Mouse (Mus musculus) mesoderm, embryonic 11.5 days (tissue): ENCODE measurements around the gene Cyth1.

Source experiments
- DNase-seq: peaks from one replicate; pipeline ENCODE4 v3.0.0-alpha.2; 2012; ENCODE audit warnings: low read depth, low spot score

Cyth1 gene

DNA sequence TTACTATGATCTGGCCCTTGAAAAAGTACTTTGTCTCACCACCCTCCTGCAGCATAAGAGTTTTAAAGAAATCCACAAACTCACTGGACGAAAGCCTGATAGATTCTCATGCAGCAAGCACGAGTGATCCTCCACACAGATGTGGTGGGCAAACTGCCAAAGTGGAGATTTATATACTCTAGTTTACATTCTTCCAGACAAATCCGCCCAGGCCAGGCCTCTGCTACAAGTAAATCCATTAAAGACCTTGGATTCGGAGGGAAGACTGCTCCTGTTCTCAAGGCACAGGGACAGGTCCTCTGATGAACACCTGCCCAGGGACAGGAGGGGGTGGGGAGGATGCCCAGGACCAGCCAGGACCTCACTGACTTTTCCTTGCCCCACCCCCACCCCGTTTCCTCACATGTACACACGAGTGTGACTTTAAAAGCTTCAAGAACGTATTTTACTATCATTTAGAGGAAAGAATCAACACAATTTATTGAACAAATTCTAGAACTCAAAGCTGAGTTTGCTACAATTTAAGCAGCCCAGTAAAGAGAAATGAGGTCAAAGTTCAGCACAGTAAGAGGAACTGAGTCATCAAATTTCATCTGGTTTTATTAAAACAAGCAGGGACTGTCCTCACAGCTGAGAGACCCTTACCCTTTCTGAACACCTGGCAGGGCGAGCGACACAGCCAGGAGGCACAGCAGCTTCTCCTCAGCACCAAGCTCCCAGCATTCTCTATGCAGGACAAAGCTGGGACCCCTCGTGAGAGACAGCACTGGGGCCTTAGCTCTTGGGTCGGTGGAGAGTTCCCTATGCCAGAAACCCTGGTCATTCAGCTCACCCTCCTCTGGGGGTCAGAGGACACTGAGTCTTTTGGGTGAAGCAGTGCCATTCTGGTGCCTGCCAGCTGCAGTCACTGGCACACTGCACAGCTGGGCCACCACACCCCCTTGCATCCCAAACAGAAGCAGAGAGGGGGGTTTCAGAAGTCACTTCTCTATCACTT, 47.3 kb downstream of the Cyth1 start:
- peak; percentile 63 for DNase-seq

DNA sequence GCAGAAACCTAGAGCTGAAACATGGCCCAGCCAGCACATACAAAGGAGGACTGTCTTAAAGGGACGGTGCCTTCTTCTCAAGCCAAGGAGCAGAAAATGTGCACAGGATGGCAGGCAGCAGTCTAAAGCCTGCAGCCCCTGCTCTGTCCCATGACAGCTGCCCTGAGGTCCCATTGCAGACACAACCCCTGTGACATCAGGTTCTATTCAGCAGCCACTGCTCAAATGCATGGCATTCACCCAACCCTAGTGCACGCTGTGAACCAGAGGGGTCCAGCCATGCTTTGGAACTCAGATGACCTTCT, 50.1 kb downstream of the Cyth1 start:
- peak; percentile 45 for DNase-seq

DNA sequence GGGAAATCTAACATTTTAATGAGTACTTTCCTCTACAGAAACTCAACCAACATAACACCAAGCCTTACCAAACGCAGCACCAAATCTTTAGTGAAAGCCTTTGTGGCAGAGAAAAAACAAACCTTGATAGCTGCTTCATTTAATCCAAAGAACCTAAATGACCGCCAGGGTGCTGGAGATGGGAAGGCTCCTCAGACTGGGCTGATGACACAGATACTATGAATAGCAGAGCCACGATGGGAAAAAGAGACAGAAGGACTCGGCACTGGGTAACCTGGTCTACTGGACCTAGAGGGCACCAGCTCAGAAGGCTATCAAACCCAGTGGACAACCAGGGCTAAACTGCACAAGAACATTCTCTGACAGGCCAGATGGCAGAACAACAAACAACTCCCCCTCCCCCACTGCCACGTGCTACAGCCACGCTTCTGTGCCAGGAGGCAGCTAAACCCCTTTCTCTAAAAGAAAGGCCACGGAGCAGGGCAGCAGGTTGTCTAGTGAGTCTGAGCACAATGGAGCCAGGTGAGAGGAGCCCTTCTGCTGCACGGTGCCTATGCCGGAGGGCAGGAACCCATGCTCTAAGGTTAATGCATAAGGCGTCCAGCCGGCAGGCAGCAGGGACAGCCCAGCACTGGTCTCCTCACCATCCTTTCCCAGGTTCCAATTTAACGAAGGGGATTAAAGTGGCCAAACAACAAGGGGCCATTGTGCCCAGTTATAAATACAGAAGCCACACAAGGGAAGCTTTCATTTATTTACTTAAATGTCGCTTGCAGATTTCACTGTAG, 50.7 kb downstream of the Cyth1 start:
- DNase-seq, result peak; percentile 51

DNA sequence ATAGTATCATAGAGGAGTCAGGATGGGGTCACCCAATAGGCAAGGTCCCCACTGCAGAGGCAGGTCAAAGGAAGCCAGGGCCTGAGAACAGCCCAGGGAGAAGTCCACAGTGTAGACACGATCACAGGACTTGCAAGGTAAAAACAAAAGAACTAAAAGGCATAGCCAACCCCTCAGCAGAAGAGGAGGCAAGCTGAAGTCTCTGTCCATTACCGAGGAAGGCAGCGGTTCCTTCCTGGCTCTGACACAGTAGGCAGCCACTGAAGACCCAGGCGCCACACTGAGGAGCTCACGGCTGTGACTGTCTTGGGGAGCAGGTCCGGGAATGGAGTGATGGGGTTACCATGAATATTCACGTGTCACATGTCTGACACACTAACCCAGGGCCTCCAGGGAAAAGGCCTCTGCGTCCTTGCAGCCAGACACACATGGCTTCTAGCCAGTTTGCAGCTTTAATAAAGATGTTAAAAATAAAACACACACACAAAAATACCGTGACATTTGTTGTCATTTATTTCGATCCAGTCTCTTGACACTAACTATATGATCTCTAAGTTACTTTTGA, 51.5 kb downstream of the Cyth1 start:
- no peak for DNase-seq

DNA sequence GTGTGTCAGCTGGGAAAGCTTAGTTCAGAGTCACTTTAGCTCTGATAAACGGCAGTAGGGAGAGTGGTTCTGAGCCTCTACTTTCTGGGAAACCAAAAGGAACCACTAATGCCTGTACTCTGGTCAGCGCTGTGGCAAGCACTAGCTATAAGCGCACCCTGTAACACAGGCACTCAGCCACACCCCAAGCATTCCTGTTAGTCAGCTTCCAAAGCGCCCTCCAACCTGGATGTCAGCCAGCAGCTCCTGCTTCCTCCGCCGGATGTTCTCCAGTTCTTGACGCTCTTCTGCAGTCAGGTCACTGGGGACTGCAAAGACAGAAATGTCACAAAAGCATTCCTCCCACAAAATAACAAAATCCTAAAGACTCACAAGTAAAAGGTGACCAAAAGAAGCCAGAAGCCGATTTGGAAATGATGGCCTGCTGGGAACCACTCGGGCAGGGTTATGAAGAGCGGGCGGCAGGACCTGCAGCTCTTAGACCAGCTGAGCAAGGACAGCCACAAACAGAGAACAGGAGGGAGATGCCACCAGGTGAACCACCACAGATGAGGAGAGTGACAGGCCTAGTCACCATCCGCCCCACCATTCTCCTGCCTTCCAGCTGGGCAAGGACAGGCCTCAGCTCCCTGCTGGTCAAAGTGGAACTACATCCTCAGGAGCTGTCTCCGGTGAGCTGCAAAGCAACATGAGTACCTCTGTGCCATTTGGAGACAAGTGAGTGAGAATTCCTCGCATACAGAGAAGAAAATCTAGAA, 54.8 kb downstream of the Cyth1 start:
- no peak for DNase-seq

DNA sequence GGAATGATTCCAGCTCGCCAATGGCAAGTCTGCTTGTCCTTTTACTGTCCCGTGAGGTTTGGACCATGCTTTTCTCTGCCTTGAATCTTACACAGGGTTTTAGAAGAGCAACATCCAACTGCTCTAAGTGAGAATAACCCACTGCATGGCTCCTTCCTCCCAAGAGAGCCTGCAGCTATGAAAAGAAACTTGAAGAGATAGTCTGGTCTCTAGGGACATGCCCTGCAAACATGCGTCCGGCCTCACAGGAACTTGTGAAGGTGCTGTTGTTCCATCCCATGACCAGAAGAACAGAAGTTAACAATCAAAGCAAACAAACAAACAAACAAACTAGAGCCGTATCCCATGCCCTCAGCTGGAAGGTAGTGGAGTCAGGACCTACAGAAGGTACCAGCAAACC, 55.4 kb downstream of the Cyth1 start:
- no peak for DNase-seq

DNA sequence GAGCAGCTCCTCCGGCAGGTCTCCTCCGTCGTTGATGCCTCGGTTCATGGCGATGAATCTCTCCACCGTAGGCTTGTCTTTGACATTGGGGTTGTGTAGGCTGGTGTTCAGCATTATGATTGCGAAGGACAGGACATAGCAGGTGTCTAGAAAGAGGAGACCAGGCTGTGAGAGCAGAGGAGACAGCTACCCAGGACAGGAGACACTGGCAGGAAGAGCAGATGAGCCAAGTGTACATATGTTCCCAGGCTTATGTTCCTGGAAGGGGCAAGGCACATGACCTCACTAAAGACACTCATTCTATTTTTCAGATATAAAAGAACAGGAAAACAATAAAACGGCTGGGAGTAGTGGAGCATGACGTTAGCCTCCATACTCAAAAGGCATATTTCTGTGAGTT, 65.6 kb downstream of the Cyth1 start:
- no peak for DNase-seq

DNA sequence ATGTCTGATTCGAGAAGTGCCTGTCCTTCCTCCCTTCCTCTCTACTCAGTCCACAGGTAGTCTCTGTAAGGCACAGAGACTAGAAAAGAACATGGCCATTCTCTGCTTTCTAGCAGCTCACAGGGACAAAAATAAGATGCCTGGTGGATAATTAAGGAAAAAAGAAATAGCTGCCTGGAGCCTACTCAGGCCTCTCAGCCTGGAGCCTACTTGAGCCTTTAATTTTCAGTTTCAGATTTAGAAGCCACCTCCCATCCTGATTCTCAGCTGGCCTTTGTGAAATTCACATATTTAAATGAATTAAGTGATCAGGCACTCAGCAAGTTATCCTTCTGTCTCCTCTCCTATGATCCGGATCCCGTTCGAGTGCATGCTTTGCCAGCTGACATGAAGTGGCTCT, 66.0 kb downstream of the Cyth1 start:
- DNase-seq, result no peak

DNA sequence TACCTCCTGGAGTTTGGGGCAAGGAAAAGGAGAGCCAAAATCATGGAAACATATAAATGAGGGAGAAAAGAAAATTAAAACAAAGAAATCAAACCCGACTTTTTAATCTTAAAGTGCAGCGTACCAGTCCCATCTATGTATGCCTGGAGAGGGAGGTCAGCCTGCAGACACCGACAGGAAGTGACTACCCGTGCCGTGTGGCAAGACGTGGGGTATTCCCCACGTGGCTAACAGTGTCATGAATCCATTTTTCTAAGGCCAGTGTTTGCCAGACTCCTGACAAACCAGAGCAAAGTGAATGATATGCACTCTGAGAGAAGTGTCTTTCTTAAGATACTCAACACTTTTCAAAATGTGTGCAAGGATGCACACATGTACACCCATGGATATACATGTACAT, 68.2 kb downstream of the Cyth1 start:
- no peak for DNase-seq

DNA sequence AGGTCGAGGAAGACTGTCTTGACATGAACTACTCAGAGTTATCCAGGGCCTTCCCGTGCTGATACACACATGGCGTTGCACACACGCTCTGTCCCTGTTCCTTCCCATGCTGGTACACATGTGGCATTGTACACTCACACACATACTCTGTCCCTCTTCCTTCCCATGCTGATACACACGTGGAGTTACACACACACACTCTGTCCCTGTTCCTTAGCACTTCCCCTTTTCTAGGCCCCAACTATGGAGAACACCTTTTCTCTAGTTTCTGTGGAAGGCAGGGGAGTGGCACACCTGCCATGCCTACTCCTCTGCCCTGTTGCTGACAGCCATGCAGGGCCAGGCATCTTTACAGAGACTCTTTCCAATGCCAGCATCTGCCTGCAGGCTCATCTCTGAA, 70.2 kb downstream of the Cyth1 start:
- DNase-seq, result no peak

DNA sequence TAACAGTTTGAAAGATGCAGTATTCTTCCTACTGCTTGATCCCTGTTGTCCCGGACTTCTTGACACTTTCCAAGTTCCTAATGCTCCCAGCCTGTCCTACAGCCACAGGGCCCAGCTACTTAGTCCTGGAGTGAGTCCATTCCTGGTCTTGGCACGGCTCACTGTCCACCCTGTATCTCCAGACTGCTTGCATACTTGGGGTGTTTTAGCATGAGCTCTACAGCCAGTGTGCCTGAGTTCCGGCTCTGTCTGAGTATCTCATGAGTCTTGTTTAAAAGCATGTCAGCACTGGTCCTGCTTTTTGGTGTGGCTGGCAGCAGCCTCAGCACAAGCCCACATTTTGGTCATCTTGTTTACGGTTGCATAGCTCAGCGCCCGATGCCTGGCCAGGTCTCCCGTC, 73.6 kb downstream of the Cyth1 start:
- DNase-seq, result no peak

DNA sequence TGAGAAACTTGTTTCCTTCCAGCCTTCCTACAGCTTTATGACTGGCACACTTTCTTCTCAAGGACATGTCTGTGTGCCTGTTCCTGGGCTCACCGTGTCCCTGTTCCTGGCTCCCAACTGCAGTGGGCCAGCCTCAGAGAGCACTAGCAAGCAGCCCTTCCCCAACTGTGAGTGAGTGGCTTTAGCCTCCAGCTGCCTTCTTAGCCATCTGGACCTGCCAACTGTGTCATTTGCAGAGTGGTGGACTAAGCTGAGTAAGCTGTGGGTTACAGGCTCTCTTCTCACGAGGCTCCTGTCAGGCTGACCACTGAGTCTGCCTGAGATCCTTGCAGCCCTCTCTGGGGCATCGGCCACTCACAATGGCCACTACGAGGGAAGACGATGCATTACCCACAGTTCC, 75.6 kb downstream of the Cyth1 start:
- DNase-seq, result no peak

DNA sequence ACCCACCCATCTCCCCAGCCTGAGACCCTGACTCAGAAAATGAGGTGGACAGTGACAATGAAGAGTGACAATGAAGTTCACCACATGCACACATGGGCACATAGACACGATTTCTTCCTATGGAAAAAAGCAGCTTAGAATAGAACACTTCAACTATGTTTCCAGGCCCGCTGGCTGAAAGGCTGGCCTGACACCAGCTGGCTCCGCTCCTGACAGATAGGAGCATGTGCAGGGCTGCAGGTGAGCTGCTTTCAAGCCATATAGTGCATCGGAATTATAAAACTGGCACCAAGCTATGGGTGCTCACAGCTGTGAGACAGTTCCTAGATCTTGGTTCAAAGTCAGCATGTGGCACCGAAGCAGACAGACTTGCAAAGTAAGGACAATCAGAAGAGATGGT, 78.1 kb downstream of the Cyth1 start:
- DNase-seq, result no peak

DNA sequence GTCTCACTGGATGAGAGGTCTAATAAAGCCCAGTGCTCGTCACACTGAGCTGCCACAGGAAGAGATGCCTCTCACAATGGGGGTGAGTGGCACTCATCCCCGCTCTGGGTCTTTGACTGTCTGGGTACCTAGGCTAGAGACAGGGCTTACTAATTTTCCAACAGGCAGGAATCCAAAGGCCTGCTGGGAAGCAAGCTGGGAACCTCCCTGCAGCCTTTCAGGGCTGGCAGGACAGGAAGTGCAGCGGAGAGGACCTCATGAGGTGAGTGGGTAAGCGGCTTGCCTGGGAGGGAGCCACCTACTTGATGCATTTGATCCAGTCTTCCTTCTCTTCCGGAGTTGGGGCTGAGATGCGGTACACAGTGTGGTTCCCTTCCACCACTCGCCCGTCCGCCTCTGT, 79.7 kb downstream of the Cyth1 start:
- DNase-seq, result no peak

DNA sequence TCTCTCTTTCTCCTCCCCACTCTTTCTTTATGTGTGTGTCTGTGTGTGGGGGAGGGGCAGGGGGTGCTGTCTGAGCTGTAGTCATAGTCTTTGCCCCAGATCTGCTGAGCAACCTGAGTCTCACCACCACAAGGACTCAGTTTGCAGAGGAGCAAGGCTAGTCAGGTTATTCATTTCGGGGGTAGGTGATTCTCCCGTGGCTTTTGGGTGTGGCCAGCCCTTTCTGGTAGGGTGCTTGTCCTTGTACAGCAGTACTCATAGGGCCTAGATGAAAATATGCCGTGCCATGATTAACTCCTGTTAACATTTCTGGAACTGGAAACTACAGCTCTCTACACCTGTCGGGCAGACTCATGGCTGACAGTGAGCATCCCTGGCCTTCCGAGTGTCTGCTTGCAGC, 81.8 kb downstream of the Cyth1 start:
- DNase-seq, result no peak

DNA sequence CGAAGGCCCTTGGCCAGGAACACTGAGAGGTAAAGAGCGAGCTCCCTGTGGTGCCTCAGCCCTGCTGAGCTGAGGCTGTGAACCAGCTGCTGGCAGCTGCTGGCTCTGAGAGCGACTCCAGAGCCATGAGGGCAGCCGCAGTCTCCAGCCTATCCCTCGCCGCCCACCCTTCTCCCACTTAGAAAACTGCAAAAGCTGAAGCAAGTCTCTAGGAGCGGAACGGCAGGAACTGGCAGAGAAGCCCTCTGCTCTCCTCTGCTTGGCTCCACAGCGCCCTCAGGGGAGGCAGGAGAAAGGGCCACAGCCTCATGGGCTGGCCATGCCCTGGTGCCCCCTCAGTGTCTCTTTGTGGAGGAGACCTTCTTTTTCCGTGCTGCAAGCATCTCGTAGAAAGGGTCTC, 82.7 kb downstream of the Cyth1 start:
- DNase-seq, result no peak

DNA sequence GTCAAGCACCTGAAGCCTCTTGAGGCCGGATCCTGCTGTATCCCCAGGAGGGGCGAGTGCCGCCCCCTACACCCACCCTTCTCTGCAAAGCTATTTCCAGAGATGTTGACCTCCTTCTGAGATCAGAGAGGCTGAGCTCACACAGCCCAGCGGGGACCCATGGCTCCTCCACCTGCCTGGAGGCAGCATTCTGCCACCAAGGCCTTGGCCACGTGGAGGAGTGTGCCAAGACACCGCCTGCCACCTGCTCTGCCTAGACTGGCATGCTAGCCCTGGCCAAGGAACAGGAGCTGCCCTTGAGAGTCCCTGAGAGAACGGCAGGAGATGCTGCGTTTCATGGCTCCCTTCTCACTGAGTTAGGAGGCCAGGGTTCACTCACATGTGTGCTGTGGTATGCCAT, 83.8 kb downstream of the Cyth1 start:
- no peak for DNase-seq

DNA sequence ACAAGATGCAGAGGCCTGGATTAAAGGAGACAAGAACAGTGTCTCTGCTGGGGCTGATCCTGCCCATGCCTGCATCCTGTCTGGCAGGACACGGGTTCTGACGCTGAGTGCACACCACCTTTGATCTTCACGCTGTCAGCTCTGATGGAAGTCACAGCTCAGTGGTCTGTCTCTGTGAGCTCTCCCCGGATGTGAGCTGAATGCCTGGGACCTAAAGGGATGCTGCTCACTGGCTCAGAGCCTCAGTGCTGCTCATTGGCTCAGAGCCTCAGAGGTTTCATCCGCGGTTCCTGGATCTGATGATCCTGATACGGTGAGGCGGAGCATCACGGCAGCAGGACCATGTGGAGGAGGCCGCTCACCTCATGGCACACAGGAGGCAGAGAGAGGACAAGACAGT, 86.1 kb downstream of the Cyth1 start:
- DNase-seq, result no peak

DNA sequence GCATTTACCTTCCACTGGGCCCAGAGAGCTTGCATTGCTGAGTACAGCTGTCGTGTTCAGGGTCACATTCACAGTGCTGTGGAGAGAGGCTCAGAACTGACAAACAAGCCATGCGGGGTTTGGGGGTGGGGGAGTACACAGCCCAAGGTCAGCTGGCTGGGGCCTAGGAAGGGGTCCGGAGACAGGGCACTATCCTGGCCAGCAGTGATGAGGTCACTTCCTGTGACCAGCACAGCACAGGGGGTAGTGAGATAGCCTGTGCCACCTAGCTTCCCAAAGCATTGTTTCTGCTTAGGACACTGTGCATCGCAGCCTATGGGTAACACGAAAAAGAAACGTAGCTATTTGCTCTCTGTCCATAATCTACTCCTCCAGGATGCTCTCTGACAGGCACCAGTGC, 87.2 kb downstream of the Cyth1 start:
- DNase-seq, result no peak

DNA sequence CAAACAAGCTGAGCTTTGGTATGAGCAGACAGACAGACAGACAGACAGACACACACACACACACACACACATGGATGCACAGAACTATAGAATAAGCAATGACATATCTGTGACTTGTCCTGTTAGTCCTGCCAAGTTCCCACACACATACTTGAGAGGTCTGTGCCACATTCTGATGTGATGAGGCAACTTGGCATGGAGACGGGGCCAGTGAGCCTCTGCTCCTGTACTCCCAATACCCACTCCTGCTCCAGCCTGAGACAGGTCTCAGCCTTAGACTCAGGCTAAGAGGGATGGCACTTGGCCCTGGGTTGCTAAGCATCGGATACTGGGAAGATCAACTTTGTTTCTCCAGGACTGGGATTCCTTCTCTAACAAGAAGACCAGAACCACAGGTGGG, 87.6 kb downstream of the Cyth1 start:
- no peak for DNase-seq

DNA sequence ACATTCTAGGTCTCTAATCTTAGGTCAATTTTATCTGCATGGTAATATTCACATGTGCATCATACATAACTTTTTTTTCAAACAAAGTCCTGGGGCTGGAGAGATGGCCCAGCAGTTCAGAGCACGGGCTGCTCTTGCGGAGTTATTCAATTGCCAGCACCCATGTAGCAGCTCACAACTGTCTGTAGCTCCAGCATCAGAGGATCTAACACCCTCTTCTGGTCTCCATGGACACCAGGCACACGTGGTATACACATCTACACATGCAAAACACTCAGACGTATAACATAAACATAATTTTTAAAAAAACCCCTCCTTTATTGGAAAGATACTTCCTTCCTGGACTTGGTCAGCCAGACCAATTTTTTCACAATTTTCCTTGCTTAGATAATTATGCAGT, 89.6 kb downstream of the Cyth1 start:
- no peak for DNase-seq

DNA sequence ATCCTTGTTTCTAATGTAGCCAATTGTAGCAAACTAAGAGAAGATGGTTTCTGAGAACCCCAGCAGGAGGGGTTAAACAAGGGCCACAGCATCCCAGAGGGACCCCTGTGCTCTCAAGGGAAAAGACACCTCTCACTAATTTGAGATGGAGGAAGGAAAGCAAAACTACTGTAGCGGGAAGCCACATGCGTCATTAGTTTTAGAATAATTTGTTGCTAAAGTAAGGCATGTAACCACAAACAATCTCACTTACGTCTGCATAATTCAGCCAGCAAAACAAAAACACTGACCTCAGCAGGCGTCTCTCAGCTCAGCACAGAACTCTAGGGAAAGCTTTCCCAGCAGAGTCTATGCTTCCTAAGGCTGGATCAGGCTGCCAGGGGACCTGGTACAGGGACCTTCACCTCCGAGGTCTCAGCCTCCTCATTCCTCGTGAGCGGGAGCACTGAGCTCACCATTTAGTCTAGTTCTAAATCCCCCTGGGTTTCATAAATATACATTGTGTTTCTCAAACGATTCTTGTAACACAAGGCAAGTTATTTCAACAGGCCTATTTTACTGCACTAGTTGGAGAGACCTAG, 91.8 kb downstream of the Cyth1 start:
- DNase-seq, result no peak
